Mouse (Mus musculus): Measurements from ENCODE around the gene Trpv1. TPM values are rescaled to one million over a fixed set of nuclear protein-coding genes. Genes with fewer than 3 reads are reported as not detected.

Gene Trpv1
- not detected for total RNA-seq (2021)
- long read RNA-seq, experiment 1 = 0 reads
- long read RNA-seq, experiment 2 = 0 reads

GRCm38 (mm10) chr11:73233992-73234391, at the start of gene Trpv1:
TSS of gene Trpv1 (plus strand) at chr11:73234292.
- no peak for DNase-seq (ENCODE audit: low spot score in 2 of 2)

GRCm38 (mm10) chr11:73185872-73186615, 48.0 kb upstream of the Trpv1 start:
- no peak for DNase-seq (ENCODE audit: low spot score in 2 of 2)

- DNase-seq (ENCODE audit: low spot score in 2 of 2) = no peak
Observed at GRCm38 (mm10) chr11:73187231-73187630, 46.9 kb upstream of the Trpv1 start.

- DNase-seq (ENCODE audit: low spot score in 2 of 2) = no peak
Observed at GRCm38 (mm10) chr11:73193047-73193446, 41.0 kb upstream of the Trpv1 start.

- no peak for DNase-seq (ENCODE audit: low spot score in 2 of 2)
Observed at GRCm38 (mm10) chr11:73194444-73194843, 39.6 kb upstream of the Trpv1 start.

GRCm38 (mm10) chr11:73198190-73198589, 35.9 kb upstream of the Trpv1 start:
- no peak for DNase-seq (ENCODE audit: low spot score in 2 of 2)

- DNase-seq (ENCODE audit: low spot score in 2 of 2) = peak; percentile 89 to 93
Observed at GRCm38 (mm10) chr11:73198603-73199229, 35.4 kb upstream of the Trpv1 start, which contains the start of gene Ctns. TSS of gene Ctns (minus strand) at chr11:73199042.

- DNase-seq (ENCODE audit: low spot score in 2 of 2) = peak; percentile 96 to 97
Observed at GRCm38 (mm10) chr11:73199230-73199712, 34.8 kb upstream of the Trpv1 start, which contains the start of gene Shpk. TSS of gene Shpk (plus strand) at chr11:73199460.

GRCm38 (mm10) chr11:73199879-73200278, 34.2 kb upstream of the Trpv1 start:
- no peak for DNase-seq (ENCODE audit: low spot score in 2 of 2)

- DNase-seq (ENCODE audit: low spot score in 2 of 2) = no peak
Observed at GRCm38 (mm10) chr11:73201021-73201420, 33.1 kb upstream of the Trpv1 start.

- no peak for DNase-seq (ENCODE audit: low spot score in 2 of 2)
Observed at GRCm38 (mm10) chr11:73201597-73201996, 32.5 kb upstream of the Trpv1 start.

- DNase-seq (ENCODE audit: low spot score in 2 of 2) = no peak
Observed at GRCm38 (mm10) chr11:73203895-73204294, 30.2 kb upstream of the Trpv1 start.

- no peak for DNase-seq (ENCODE audit: low spot score in 2 of 2)
Observed at GRCm38 (mm10) chr11:73205194-73205593, 28.9 kb upstream of the Trpv1 start.

- no peak for DNase-seq (ENCODE audit: low spot score in 2 of 2)
Observed at GRCm38 (mm10) chr11:73207621-73208020, 26.5 kb upstream of the Trpv1 start.

- DNase-seq (ENCODE audit: low spot score in 2 of 2) = no peak
Observed at GRCm38 (mm10) chr11:73213956-73214355, 20.1 kb upstream of the Trpv1 start.

GRCm38 (mm10) chr11:73219671-73220070, 14.4 kb upstream of the Trpv1 start:
- DNase-seq (ENCODE audit: low spot score in 2 of 2) = no peak

GRCm38 (mm10) chr11:73220651-73221050, 13.4 kb upstream of the Trpv1 start:
- DNase-seq (ENCODE audit: low spot score in 2 of 2) = no peak

GRCm38 (mm10) chr11:73222846-73223245, 11.2 kb upstream of the Trpv1 start:
- no peak for DNase-seq (ENCODE audit: low spot score in 2 of 2)

GRCm38 (mm10) chr11:73223966-73224365, 10.1 kb upstream of the Trpv1 start:
- no peak for DNase-seq (ENCODE audit: low spot score in 2 of 2)

- no peak for DNase-seq (ENCODE audit: low spot score in 2 of 2)
Observed at GRCm38 (mm10) chr11:73225856-73226255, 8.2 kb upstream of the Trpv1 start.

- DNase-seq (ENCODE audit: low spot score in 2 of 2) = no peak
Observed at GRCm38 (mm10) chr11:73228881-73229280, 5.2 kb upstream of the Trpv1 start.

- no peak for DNase-seq (ENCODE audit: low spot score in 2 of 2)
Observed at GRCm38 (mm10) chr11:73230081-73230480, 4.0 kb upstream of the Trpv1 start.
